Mouse (Mus musculus) testis, adult 2 months (tissue): ENCODE results near the gene Cnot1. TPM values are rescaled to one million over a fixed set of nuclear protein-coding genes. Genes with fewer than 3 reads are reported as not detected.
A peak's percentile ranks its signal among the peaks of the same experiment; 100 is the strongest.

Experiments
- H3K27ac ChIP-seq: fragments of 200-500 bp; 2 replicates; pipeline ENCODE4 v1.5.1; 2012; ENCODE audit warnings: low read depth, low read length; ENCODE audit not compliant: control insufficient read depth, insufficient read depth
- H3K27me3 ChIP-seq: fragments of 200-500 bp; 2 replicates; pipeline ENCODE4 v1.6.1; 2012; ENCODE audit warnings: mild to moderate bottlenecking, low read length, moderate library complexity; ENCODE audit not compliant: control insufficient read depth, insufficient read depth
- H3K36me3 ChIP-seq: fragments of 200-500 bp; 2 replicates; pipeline ENCODE4 v1.6.1; 2012; ENCODE audit warnings: mild to moderate bottlenecking, low read length; ENCODE audit not compliant: control insufficient read depth, insufficient read depth
- H3K4me1 ChIP-seq: fragments of 200-500 bp; 2 replicates; pipeline ENCODE4 v1.6.1; 2012; ENCODE audit warnings: low read length; ENCODE audit not compliant: control insufficient read depth, insufficient read depth
- H3K4me3 ChIP-seq: fragments of 200-500 bp; 2 replicates; pipeline ENCODE4 v1.5.1; 2012; ENCODE audit warnings: low read depth, mild to moderate bottlenecking, low read length, moderate library complexity, mixed read lengths; ENCODE audit not compliant: control insufficient read depth
- CTCF ChIP-seq: fragments of 200-500 bp; IDR thresholded peaks from 2 replicates; pipeline ENCODE4 v1.5.1; 2012; ENCODE audit warnings: low read depth, mild to moderate bottlenecking, inconsistent platforms, low read length, moderate library complexity; ENCODE audit not compliant: control insufficient read depth, insufficient read depth, insufficient replicate concordance
- POLR2A ChIP-seq: fragments of 200-500 bp; IDR thresholded peaks from 2 replicates; pipeline ENCODE4 v1.6.1; 2012; ENCODE audit warnings: low read depth, mild to moderate bottlenecking, inconsistent platforms, low read length, moderate library complexity; ENCODE audit not compliant: control insufficient read depth
- polyA plus RNA-seq: library from polyadenylated mRNA; depleted of rRNA; stranded (reverse); fragments of >200 nt; gene quantifications from 2 replicates; pipeline ENCODE4 v1.2.3, GENCODE M21; 2012

Gene Cnot1
- polyA plus RNA-seq, 1 experiment: 236 TPM

- no peaks in the 10 kb centered on the region; the same call in 1 of the 2 replicates for H3K36me3 ChIP-seq
- no peak overlapping the region for H3K27ac ChIP-seq
- peaks cover 4% of the 10 kb centered on the region for H3K4me1 ChIP-seq
- no peak for TF ChIP-seq POLR2A
- TF ChIP-seq CTCF: peak; percentile 74; the same call in 1 of the 2 replicates
- H3K27me3 ChIP-seq: no peaks in the 10 kb centered on the region
- H3K4me3 ChIP-seq: no peak overlapping the region
These were observed 93.9 kb downstream of the Cnot1 start for GRCm38 (mm10) chr8:95713100-95714010.

GRCm38 (mm10) chr8:95712395-95712794 is 94.9 kb downstream of the Cnot1 start:
- TF ChIP-seq POLR2A (no peak), CTCF (no peak)
- no peaks in the 10 kb centered on the region for H3K27me3 ChIP-seq
- H3K27ac ChIP-seq: no peak overlapping the region
- peaks cover 4% of the 10 kb centered on the region for H3K4me1 ChIP-seq
- no peak overlapping the region for H3K4me3 ChIP-seq
- no peaks in the 10 kb centered on the region for H3K36me3 ChIP-seq

- no peak for TF ChIP-seq CTCF
- no peak for TF ChIP-seq POLR2A
- Histone ChIP-seq H3K4me1 (peaks cover 2% of the 10 kb centered on the region), H3K27me3 (no peaks in the 10 kb centered on the region), H3K36me3 (no peaks in the 10 kb centered on the region), H3K4me3 (no peak overlapping the region), H3K27ac (no peak overlapping the region)
These were observed 96.2 kb downstream of the Cnot1 start for GRCm38 (mm10) chr8:95711029-95711428.

GRCm38 (mm10) chr8:95709579-95709978 is 97.7 kb downstream of the Cnot1 start:
- Histone ChIP-seq H3K27ac (no peak overlapping the region), H3K4me1 (no peaks in the 10 kb centered on the region), H3K36me3 (no peaks in the 10 kb centered on the region), H3K4me3 (no peak overlapping the region), H3K27me3 (no peaks in the 10 kb centered on the region)
- TF ChIP-seq CTCF (no peak), POLR2A (no peak)

GRCm38 (mm10) chr8:95704538-95704937 is 102.7 kb downstream of the Cnot1 start:
- no peak overlapping the region for H3K4me3 ChIP-seq
- H3K27ac ChIP-seq: no peak overlapping the region
- no peak for TF ChIP-seq POLR2A
- TF ChIP-seq CTCF: no peak

GRCm38 (mm10) chr8:95703461-95704260 is 103.6 kb downstream of the Cnot1 start:
- H3K36me3 ChIP-seq: no peaks in the 10 kb centered on the region
- TF ChIP-seq POLR2A: no peak
- no peak for TF ChIP-seq CTCF
- no peak overlapping the region for H3K27ac ChIP-seq
- H3K4me1 ChIP-seq: peaks cover 10% of the 10 kb centered on the region
- no peaks in the 10 kb centered on the region for H3K27me3 ChIP-seq
- H3K4me3 ChIP-seq: peak overlapping the region; percentile 50; the same call in 1 of the 2 replicates

More at GRCm38 (mm10) chr8:95704538-95704937, 102.7 kb downstream of the Cnot1 start:
- Histone ChIP-seq H3K4me1 (peaks cover 10% of the 10 kb centered on the region), H3K36me3 (no peaks in the 10 kb centered on the region), H3K27me3 (no peaks in the 10 kb centered on the region)
